Mouse (Mus musculus) activated CD4-positive, CD25-positive, alpha-beta regulatory T cell (primary cell): ENCODE measurements around the gene Gm21778. TPM values are rescaled to one million over a fixed set of nuclear protein-coding genes. Genes with fewer than 3 reads are reported as not detected.

Source experiments
- polyA plus RNA-seq, 2 experiments: library from polyadenylated mRNA; unstranded; fragments of 100-300 nt; shearing (Covaris generic); gene quantifications; one replicate each; pipeline ENCODE4 v1.2.1; 2017

Gm21778 gene
- polyA plus RNA-seq, result not detected

GRCm38 (mm10) chrY:5942160-5942559 lies at the start of gene Gm21778:
TSS of gene Gm21778 (plus strand) at chrY:5942460.

Other genes with a start within 250 kb of the Gm21778 start
- not detected for gene Gm20914, start 216.5 kb upstream of the Gm21778 start, polyA plus RNA-seq
- not detected for gene Gm28171, start 149.1 kb upstream of the Gm21778 start, polyA plus RNA-seq